Mouse (Mus musculus) MEL (cell line): ENCODE measurements around the gene Nfasc.

ENCODE experiments used
- CTCF ChIP-seq, 3 experiments: IDR thresholded peaks in 2 of 3; conservative IDR thresholded peaks in 1 of 3; 2 replicates each; pipeline ENCODE4 v1.5.1; 2011 to 2012; ENCODE audit warnings: low read length in 3 of 3, low read depth in 2 of 3, mild to moderate bottlenecking in 2 of 3, improper control_type of control experiment in 1 of 3, inconsistent platforms in 1 of 3, mixed read lengths in 1 of 3, moderate library complexity in 1 of 3; ENCODE audit not compliant: control insufficient read depth in 1 of 3, insufficient read depth in 1 of 3, poor library complexity in 1 of 3, severe bottlenecking in 1 of 3
- POLR2A ChIP-seq, 2 experiments: IDR thresholded peaks; 2 replicates each; pipeline ENCODE4 v1.6.1; 2011 to 2012; ENCODE audit warnings: low read length in 2 of 2, mild to moderate bottlenecking in 2 of 2, control low read depth in 1 of 2, improper control_type of control experiment in 1 of 2, low read depth in 1 of 2, moderate library complexity in 1 of 2; ENCODE audit not compliant: control insufficient read depth in 1 of 2, insufficient read depth in 1 of 2, poor library complexity in 1 of 2
- TBP ChIP-seq: IDR thresholded peaks from 2 replicates; pipeline ENCODE4 v1.8.0; 2011; ENCODE audit warnings: low read depth, low read length, improper control_type of control experiment

- TF ChIP-seq POLR2A (IDR thresholded peaks at IDR 0.05; ENCODE audit: control insufficient read depth in 1 of 2, insufficient read depth in 1 of 2, low read depth in 1 of 2, low read length in 2 of 2, poor library complexity in 1 of 2) (no peak), TBP (no peak), CTCF (IDR thresholded peaks at IDR 0.05 in 2 of 3, conservative IDR thresholded peaks at IDR 0.05 in 1 of 3; ENCODE audit: control insufficient read depth in 1 of 3, insufficient read depth in 1 of 3, low read depth in 2 of 3, low read length in 3 of 3, poor library complexity in 1 of 3, severe bottlenecking in 1 of 3) (no peak)
Measured at GRCm38 (mm10) chr1:132647958-132648357, 93.6 kb downstream of the Nfasc start.
